Mouse (Mus musculus) frontal cortex, adult (tissue): ENCODE results near the gene Fam3b.

Source experiments
- ATAC-seq: cut with Nextera tagmentation; 2 replicates; pipeline ENCODE4 v1.9.2; 2017; ENCODE audit warnings: mild to moderate bottlenecking, moderate library complexity, mixed read lengths; ENCODE audit not compliant: low TSS enrichment

Gene Fam3b

GRCm38 (mm10) chr16:97492369-97492768 is 22.2 kb downstream of the Fam3b start:
- no peak for ATAC-seq

- ATAC-seq = no peak
These were observed 36.0 kb downstream of the Fam3b start for GRCm38 (mm10) chr16:97478655-97479054.

GRCm38 (mm10) chr16:97476524-97476923 is 38.1 kb downstream of the Fam3b start:
- ATAC-seq = no peak

GRCm38 (mm10) chr16:97475581-97475980 is 39.0 kb downstream of the Fam3b start:
- ATAC-seq = no peak

- ATAC-seq = no peak
These were observed 39.9 kb downstream of the Fam3b start for GRCm38 (mm10) chr16:97474671-97475070.

- ATAC-seq = no peak
These were observed 46.4 kb downstream of the Fam3b start for GRCm38 (mm10) chr16:97467993-97468791.

- ATAC-seq = no peak
These were observed 47.1 kb downstream of the Fam3b start for GRCm38 (mm10) chr16:97467472-97467871.

- peak; percentile 85 for ATAC-seq
These were observed 48.2 kb downstream of the Fam3b start for GRCm38 (mm10) chr16:97466182-97466957.

GRCm38 (mm10) chr16:97462481-97463181 is 52.0 kb downstream of the Fam3b start, which contains the start of gene Mx1:
Mx1 (minus strand) TSS chr16:97462907.
- peak; percentile 72 for ATAC-seq

- no peak for ATAC-seq
These were observed 53.3 kb downstream of the Fam3b start for GRCm38 (mm10) chr16:97461271-97461670.

GRCm38 (mm10) chr16:97459831-97460230 is 54.8 kb downstream of the Fam3b start:
- ATAC-seq = no peak

- no peak for ATAC-seq
These were observed 67.2 kb downstream of the Fam3b start for GRCm38 (mm10) chr16:97447386-97447785.

- peak; percentile 68; the same call in 1 of the 2 replicates for ATAC-seq
These were observed 70.8 kb downstream of the Fam3b start for GRCm38 (mm10) chr16:97443670-97444263.

GRCm38 (mm10) chr16:97441967-97442366 is 72.6 kb downstream of the Fam3b start:
- ATAC-seq = peak; percentile 62

GRCm38 (mm10) chr16:97438191-97438590 is 76.4 kb downstream of the Fam3b start:
- ATAC-seq = no peak

GRCm38 (mm10) chr16:97437448-97438056 is 77.1 kb downstream of the Fam3b start:
- ATAC-seq = no peak

GRCm38 (mm10) chr16:97434206-97434605 is 80.4 kb downstream of the Fam3b start:
- ATAC-seq = no peak

- ATAC-seq = peak; percentile 76
These were observed 83.3 kb downstream of the Fam3b start for GRCm38 (mm10) chr16:97431328-97431727.

- ATAC-seq = peak; percentile 90
These were observed 84.5 kb downstream of the Fam3b start for GRCm38 (mm10) chr16:97430091-97430490.

- no peak for ATAC-seq
These were observed 86.6 kb downstream of the Fam3b start for GRCm38 (mm10) chr16:97428026-97428425.

- no peak for ATAC-seq
These were observed 91.0 kb downstream of the Fam3b start for GRCm38 (mm10) chr16:97423627-97424026.
